Mouse (Mus musculus) erythroblast, embryonic 14.5 days (primary cell): ENCODE measurements around the gene Ppm1l.

ENCODE experiments used
- GATA1 ChIP-seq: IDR thresholded peaks from 2 replicates; pipeline ENCODE4 v1.6.1; 2012; ENCODE audit warnings: low read length, inconsistent platforms, mixed read lengths
- TAL1 ChIP-seq: IDR thresholded peaks from 3 replicates; pipeline ENCODE4 v1.6.1; 2012; ENCODE audit warnings: low read length, inconsistent platforms, mixed read lengths

DNA sequence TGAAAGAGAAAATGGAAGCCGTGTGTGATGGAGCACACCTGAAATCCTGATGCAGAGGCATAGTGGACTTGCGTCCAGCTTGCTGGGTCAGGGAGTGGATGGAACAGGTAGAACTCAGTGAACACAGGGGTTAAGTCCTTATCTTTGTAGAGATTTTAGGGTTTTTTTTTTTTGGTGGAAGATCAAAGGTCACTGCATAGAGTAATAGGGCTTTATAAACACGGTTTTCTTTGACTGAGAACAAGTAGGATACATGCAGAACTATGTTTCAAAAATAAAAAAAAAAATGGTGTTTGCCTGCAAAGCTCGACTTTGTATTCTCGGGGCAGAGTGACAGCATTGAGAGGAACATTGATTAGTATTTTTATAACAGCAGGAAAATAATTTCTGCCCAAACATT lies 75.6 kb downstream of the Ppm1l start:
- no peak for TF ChIP-seq GATA1
- no peak for TF ChIP-seq TAL1
